Mouse (Mus musculus): Measurements from ENCODE around the gene Irx5.

- TF ChIP-seq CTCF (IDR thresholded peaks at IDR 0.05; ENCODE audit: borderline replicate concordance, insufficient read depth, low read length) (no peak), POLR2A (IDR thresholded peaks at IDR 0.05; ENCODE audit: low read depth, low read length) (no peak)
Observed at GRCm38 (mm10) chr8:92349898-92350486, 7.4 kb upstream of the Irx5 start.
